Mouse (Mus musculus) midbrain, embryonic 13.5 days (tissue): Measurements from ENCODE around the gene Rnf141. TPM values are rescaled to one million over a fixed set of nuclear protein-coding genes. Genes with fewer than 3 reads are reported as not detected.

ENCODE experiments used
- microRNA-seq: library from miRNA; unstranded; fragments of <30 nt; microRNA quantifications from one replicate; pipeline ENCODE4, GENCODE M21; 2016
- polyA plus RNA-seq: library from polyadenylated mRNA; unstranded; fragments of >200 nt; fragmentation: Nextera tagmentation; extraction: Ambion mirVana; gene quantifications from 2 replicates; pipeline ENCODE4 v1.2.1, GENCODE M21; 2015

The Rnf141 gene
- polyA plus RNA-seq, 1 experiment from 2014 or later: 25.7 TPM

Small RNA genes within 50 kb of the gene (microRNA-seq; reads per million reads assigned to microRNA genes)
- not detected for gene Gm47282

Other genes with a start within 250 kb of the Rnf141 start
- 57.6 and 63.2 TPM in 2 replicates for gene Sbf2, start 229.5 kb downstream of the Rnf141 start, polyA plus RNA-seq
- 4.5 TPM in 2 replicates for gene Adm, start 216.8 kb downstream of the Rnf141 start, polyA plus RNA-seq
- 2.9 and 3.7 TPM in 2 replicates for gene Ampd3, start 76.3 kb downstream of the Rnf141 start, polyA plus RNA-seq
- 4.2 and 5.3 TPM in 2 replicates for gene Lyve1, start 18.8 kb upstream of the Rnf141 start, polyA plus RNA-seq
- gene Mrvi1, start 138.0 kb upstream of the Rnf141 start, polyA plus RNA-seq: 0.62 and 0.86 TPM in 2 replicates
- 99.7 and 102 TPM in 2 replicates for gene Ctr9, start 184.5 kb upstream of the Rnf141 start, polyA plus RNA-seq
- gene Eif4g2, start 238.6 kb upstream of the Rnf141 start, polyA plus RNA-seq: 1,301 and 1,321 TPM in 2 replicates